Mouse (Mus musculus): ENCODE measurements around the gene Daw1. TPM values are rescaled to one million over a fixed set of nuclear protein-coding genes. Genes with fewer than 3 reads are reported as not detected.

The Daw1 gene
- polyA plus RNA-seq, 1 experiment, result 2.1 TPM

DNA sequence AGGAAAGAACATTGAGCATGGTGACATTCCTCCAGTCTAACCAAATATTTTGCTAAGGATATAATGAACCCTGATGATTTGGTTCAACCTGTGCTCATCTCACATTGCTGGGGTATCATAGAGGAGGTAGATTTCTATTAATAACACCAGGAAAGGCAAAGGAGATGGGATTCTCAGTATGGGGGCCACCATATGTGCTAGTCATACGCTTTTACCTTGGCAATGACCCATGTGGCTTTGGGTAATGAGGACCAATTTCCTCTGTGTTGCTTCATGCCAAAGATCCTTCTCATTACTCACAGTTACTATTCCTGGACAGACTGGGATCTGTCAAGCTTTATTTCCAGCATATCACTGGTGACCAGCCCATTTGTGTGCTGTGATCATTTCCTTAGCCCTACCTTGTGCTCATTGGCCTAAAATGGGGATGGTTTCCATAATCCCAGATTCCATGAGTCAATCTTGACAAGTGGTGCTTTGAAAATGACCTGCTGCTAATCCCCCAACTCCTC lies 88.7 kb downstream of the Daw1 start:
- Histone ChIP-seq H3K4me1 (ENCODE audit: control insufficient read depth, insufficient read depth, low read length) (no peaks in the 10 kb centered on the region), H3K4me3 (replicated peaks; ENCODE audit: extremely low read depth, low read depth, low read length) (no peak overlapping the region)
- TF ChIP-seq CTCF (IDR thresholded peaks at IDR 0.05; ENCODE audit: insufficient read depth, low read length), result no peak
- TF ChIP-seq POLR2A (IDR thresholded peaks at IDR 0.05; ENCODE audit: borderline replicate concordance, extremely low read depth, low read depth, low read length), result no peak
- 76% methylated on average over 1 of the region's 1 CpGs for WGBS
- no peak for DNase-seq

DNA sequence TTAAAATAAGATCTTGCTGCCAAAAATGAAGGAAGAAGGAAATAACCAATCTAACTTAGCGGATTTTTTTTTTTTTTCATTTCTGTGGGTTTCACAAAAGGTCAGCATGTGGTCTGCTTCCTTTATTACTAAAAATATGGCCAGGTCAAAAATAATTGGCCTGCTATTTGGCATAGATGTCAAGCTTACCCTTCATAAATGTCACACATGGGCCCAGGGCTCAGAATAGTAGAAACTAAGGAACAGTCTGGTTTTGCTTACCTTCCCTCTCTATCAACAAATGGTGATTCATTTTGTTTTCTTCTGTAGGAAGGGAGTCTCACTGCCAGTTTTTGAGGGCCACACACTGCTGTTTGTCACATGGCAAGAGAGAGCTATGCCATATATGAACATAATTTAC lies 92.2 kb downstream of the Daw1 start:
- TF ChIP-seq CTCF (IDR thresholded peaks at IDR 0.05; ENCODE audit: insufficient read depth, low read length) (no peak), POLR2A (IDR thresholded peaks at IDR 0.05; ENCODE audit: borderline replicate concordance, extremely low read depth, low read depth, low read length) (no peak)
- no peak for DNase-seq
- Histone ChIP-seq H3K4me3 (replicated peaks; ENCODE audit: extremely low read depth, low read depth, low read length) (no peak overlapping the region), H3K4me1 (ENCODE audit: control insufficient read depth, insufficient read depth, low read length) (no peaks in the 10 kb centered on the region)
- 78% methylated on average over 1 of the region's 1 CpGs for WGBS

Other genes starting within 250 kb of the Daw1 start
- gene A030005L19Rik, start 246.4 kb upstream of the Daw1 start, polyA plus RNA-seq (2012; rRNA removed), result 1.5 and 1.6 TPM in 2 replicates
- gene A030014E15Rik, start 234.8 kb upstream of the Daw1 start, polyA plus RNA-seq (2012; rRNA removed), result 0.15 TPM in 1 of 2 replicates, not detected in the other
- gene Gm6217, start 228.4 kb upstream of the Daw1 start, polyA plus RNA-seq (2012; rRNA removed), result not detected in 2 replicates
- not detected in 2 replicates for gene A030003K21Rik, start 216.4 kb upstream of the Daw1 start, polyA plus RNA-seq (2012; rRNA removed)
- not detected in 2 replicates for gene Gm7544, start 203.7 kb upstream of the Daw1 start, polyA plus RNA-seq (2012; rRNA removed)
- not detected in 2 replicates for gene Gm47955, start 199.5 kb upstream of the Daw1 start, polyA plus RNA-seq (2012; rRNA removed)
- not detected in 2 replicates for gene Gm47959, start 159.2 kb upstream of the Daw1 start, polyA plus RNA-seq (2012; rRNA removed)
- 3.5 and 4.5 TPM in 2 replicates for gene Slc19a3, start 121.3 kb upstream of the Daw1 start, polyA plus RNA-seq (2012; rRNA removed)
- not detected in 2 replicates for gene Krtap28-10, start 117.3 kb upstream of the Daw1 start, polyA plus RNA-seq (2012; rRNA removed)
- 0.57 and 0.66 TPM in 2 replicates for gene Gm47969, start 114.8 kb upstream of the Daw1 start, polyA plus RNA-seq (2012; rRNA removed)
- gene A030005K14Rik, start 100.4 kb upstream of the Daw1 start, polyA plus RNA-seq (2012; rRNA removed), result not detected in 2 replicates
- gene Krtap28-13, start 98.8 kb upstream of the Daw1 start, polyA plus RNA-seq (2012; rRNA removed), result 0.11 and 0.12 TPM in 2 replicates
- 0.32 and 0.42 TPM in 2 replicates for gene Ccl20, start 43.0 kb upstream of the Daw1 start, polyA plus RNA-seq (2012; rRNA removed)
- gene Sphkap, start 248.4 kb downstream of the Daw1 start, polyA plus RNA-seq (2012; rRNA removed), result 0.77 and 1.2 TPM in 2 replicates